Mouse (Mus musculus) myocyte (in vitro differentiated cells): ENCODE measurements around the gene Serping1.

Experiments
- CEBPB ChIP-seq: IDR thresholded peaks from 2 replicates; pipeline ENCODE4 v1.6.1; 2011; ENCODE audit warnings: mild to moderate bottlenecking, moderate library complexity; ENCODE audit not compliant: poor library complexity, insufficient read depth, severe bottlenecking
- E2F4 ChIP-seq: IDR thresholded peaks from one replicate; pipeline ENCODE4 v1.6.1; 2011; ENCODE audit warnings: mild to moderate bottlenecking, control low read depth, moderate library complexity; ENCODE audit not compliant: insufficient read depth
- MAX ChIP-seq: IDR thresholded peaks from one replicate; pipeline ENCODE4 v1.6.1; 2011; ENCODE audit warnings: low read depth, mild to moderate bottlenecking, control low read depth
- MYOD1 ChIP-seq, 3 experiments: IDR thresholded peaks; one replicate each; pipeline ENCODE4 v1.6.1; 2011; ENCODE audit warnings: control low read depth in 2 of 3, low read depth in 2 of 3, mild to moderate bottlenecking in 2 of 3, moderate library complexity in 1 of 3; ENCODE audit not compliant: insufficient read length in 2 of 3, control insufficient read depth in 1 of 3
- MYOG ChIP-seq, 3 experiments: IDR thresholded peaks; one replicate each; pipeline ENCODE4 v1.6.1; 2011; ENCODE audit warnings: control low read depth in 2 of 3, low read depth in 2 of 3, mild to moderate bottlenecking in 2 of 3; ENCODE audit not compliant: insufficient read length in 2 of 3, control insufficient read depth in 1 of 3, insufficient read depth in 1 of 3
- POLR2A ChIP-seq: IDR thresholded peaks from one replicate; pipeline ENCODE4 v1.6.1; 2011; ENCODE audit warnings: low read depth, mild to moderate bottlenecking, control low read depth, moderate library complexity; ENCODE audit not compliant: insufficient read length
- POLR2AphosphoS2 ChIP-seq: IDR thresholded peaks from one replicate; pipeline ENCODE4 v1.6.1; 2011; ENCODE audit warnings: low read depth, control low read depth; ENCODE audit not compliant: insufficient read length
- REST ChIP-seq: IDR thresholded peaks from one replicate; pipeline ENCODE4 v1.6.1; 2011; ENCODE audit warnings: mild to moderate bottlenecking, control low read depth, moderate library complexity; ENCODE audit not compliant: insufficient read depth, insufficient read length
- SRF ChIP-seq: IDR thresholded peaks from one replicate; pipeline ENCODE4 v1.6.1; 2011; ENCODE audit warnings: low read depth; ENCODE audit not compliant: control insufficient read depth, insufficient read length
- TCF12 ChIP-seq: IDR thresholded peaks from one replicate; pipeline ENCODE4 v1.6.1; 2011; ENCODE audit warnings: mild to moderate bottlenecking, control low read depth; ENCODE audit not compliant: poor library complexity, insufficient read depth, severe bottlenecking
- USF1 ChIP-seq: IDR thresholded peaks from one replicate; pipeline ENCODE4 v1.6.1; 2011; ENCODE audit warnings: low read depth, mild to moderate bottlenecking, control low read depth, moderate library complexity

GRCm38 (mm10) chr2:84823237-84823636, 48.0 kb upstream of the Serping1 start:
- no peak for TF ChIP-seq POLR2A
- TF ChIP-seq TCF12: no peak
- no peak for TF ChIP-seq POLR2AphosphoS2
- no peak for TF ChIP-seq MAX
- TF ChIP-seq USF1: no peak
- no peak for TF ChIP-seq CEBPB
- no peak for TF ChIP-seq MYOD1 (IDR thresholded peaks at IDR 0.05; ENCODE audit: control insufficient read depth in 1 of 3, insufficient read length in 2 of 3, low read depth in 2 of 3)
- no peak for TF ChIP-seq SRF
- no peak for TF ChIP-seq E2F4
- TF ChIP-seq REST: no peak
- no peak for TF ChIP-seq MYOG (IDR thresholded peaks at IDR 0.05; ENCODE audit: control insufficient read depth in 1 of 3, insufficient read depth in 1 of 3, insufficient read length in 2 of 3, low read depth in 2 of 3)
